Mouse (Mus musculus) mouse embryonic stem cell (cell line): Measurements from ENCODE around the gene Rexo5.

ENCODE experiments used
- in situ Hi-C, 2 experiments: fragments of 300-500 bp; cut with MboI; formaldehyde crosslinking; loops; 1 replicate in 1 of 2; 3 replicates in 1 of 2; pipeline ENCODE4 v1.14.3; 2019 to 2020; ENCODE audit warnings: low sequenced_read_pairs in 2 of 2, low pct_unique_long_range_greater_than_20kb in 1 of 2, mixed read lengths in 1 of 2; ENCODE audit not compliant: unreplicated experiment in 1 of 2

Gene Rexo5

DNA sequence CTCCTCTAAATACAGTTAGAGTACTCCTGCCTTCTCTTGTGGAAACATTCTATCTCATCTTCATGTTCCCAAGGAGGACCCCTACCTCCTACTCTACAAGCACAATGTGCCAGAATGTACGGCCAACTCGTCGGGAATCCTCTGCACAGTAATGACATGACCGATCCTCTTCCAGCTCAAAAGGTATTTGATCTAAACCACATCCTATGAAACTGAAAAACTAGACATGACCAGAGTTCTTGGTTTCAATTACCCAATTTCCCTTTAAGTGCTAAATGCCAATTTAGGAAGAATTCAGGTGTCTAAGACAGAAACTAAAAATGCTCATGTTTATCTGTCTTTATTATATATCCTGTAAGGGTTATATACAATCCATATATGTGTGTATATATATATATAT, 78.4 kb downstream of the Rexo5 start:
- in situ Hi-C loops: no loop called here

DNA sequence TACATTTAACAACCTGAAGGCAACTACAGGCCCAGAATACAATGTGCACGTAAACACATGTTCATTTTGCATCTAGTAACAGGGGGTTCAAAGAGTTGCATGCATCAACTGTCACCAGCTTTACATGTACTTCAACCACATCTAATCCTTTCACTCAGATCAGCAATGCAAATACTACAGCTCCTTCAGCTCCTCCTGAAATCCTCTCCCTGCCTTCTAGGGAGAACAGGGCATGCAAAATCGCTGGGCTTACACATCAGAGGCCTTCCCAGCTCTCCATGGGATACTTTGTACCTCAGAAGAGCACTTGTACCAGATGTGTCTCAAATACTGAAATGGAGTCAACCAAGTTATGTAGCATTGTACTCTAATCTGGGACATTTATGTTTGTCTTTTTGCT, 79.2 kb downstream of the Rexo5 start:
- in situ Hi-C loops: no loop called here

GRCm38 (mm10) chr7:119875776-119876440, 82.1 kb downstream of the Rexo5 start:
- in situ Hi-C loops: no loop called here

DNA sequence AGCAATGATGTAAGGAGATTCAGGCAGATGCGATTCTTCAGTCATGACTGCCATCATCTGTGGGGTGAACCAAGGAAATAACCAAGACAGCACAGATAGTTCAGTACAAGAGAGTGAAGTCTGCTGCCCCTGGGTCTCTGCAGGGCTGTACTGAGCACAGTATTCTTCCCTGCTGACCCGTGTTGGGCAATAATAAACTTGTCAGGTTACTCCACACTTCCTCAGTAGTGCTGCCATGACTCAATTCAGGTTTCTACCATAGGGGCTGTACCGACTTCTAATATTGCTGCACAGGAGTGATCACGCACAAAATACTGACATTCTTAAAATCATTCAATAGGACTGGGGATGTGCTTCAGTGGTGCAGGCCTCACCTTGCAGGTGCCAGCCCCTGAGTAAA, 85.4 kb downstream of the Rexo5 start:
- in situ Hi-C loops: no loop called here

DNA sequence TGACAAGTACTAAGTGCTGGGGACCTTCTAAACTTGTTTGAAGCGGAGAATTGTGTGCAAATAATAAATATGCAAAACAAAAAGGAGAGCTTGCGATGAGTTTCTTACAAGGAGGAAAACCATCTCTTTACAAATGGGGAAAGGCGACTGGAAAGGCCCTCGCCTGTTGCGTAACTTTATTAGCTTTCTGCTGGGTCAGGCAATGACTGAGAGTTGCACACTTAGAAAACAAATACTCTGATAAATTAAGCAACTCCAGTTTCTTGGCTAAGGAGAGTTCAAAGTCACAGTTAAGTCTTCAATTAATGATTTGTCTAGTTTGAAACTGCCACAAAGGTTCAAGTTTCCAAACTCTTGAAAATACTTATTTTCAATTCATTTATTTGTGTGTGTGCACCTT, 86.5 kb downstream of the Rexo5 start:
- in situ Hi-C loops: no loop called here

- in situ Hi-C loops: no loop called here
Observed at GRCm38 (mm10) chr7:119881229-119881628, 87.4 kb downstream of the Rexo5 start.

DNA sequence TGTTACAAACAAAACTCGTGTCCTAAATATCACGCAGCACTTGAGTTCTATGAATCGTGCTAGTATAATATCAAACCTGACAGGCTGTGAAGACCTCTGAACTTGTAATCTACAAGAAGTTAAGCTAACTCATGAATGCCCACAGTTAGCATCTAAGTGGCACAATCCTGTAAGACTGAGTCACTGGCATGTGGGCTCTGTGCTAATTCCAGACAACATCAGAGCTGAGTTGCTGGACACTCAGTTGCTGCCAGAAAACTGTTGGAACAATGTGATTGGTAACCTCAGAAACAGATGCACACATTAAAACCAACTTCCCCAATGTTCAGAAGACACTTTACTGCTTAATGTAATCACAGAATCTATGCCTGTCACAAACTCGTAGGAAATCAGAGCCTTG, 94.1 kb downstream of the Rexo5 start:
- in situ Hi-C loops: no loop called here

DNA sequence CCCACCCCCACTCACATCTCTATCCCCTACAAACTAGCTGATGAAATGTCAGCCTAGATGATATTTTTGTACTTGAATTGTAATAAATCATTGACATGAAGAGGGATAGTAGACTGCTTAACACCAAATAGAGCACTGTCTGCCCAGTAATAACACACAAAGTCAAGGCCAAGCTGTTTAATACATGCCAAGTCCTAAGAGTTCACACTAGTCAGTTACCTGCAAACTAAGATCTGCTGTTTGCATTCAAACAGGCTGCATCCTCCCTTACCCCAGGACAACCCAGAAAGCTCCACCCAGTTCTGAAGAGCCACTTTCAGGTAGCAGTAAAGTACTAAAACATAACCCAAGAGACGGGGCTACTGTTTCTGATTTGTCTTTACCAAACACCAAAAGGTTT, 98.4 kb downstream of the Rexo5 start:
- in situ Hi-C loops: no loop called here

GRCm38 (mm10) chr7:119892742-119893141, 98.9 kb downstream of the Rexo5 start:
- in situ Hi-C loops: no loop called here

- in situ Hi-C loops: no loop called here
Observed at GRCm38 (mm10) chr7:119894818-119895544, 101.2 kb downstream of the Rexo5 start.

DNA sequence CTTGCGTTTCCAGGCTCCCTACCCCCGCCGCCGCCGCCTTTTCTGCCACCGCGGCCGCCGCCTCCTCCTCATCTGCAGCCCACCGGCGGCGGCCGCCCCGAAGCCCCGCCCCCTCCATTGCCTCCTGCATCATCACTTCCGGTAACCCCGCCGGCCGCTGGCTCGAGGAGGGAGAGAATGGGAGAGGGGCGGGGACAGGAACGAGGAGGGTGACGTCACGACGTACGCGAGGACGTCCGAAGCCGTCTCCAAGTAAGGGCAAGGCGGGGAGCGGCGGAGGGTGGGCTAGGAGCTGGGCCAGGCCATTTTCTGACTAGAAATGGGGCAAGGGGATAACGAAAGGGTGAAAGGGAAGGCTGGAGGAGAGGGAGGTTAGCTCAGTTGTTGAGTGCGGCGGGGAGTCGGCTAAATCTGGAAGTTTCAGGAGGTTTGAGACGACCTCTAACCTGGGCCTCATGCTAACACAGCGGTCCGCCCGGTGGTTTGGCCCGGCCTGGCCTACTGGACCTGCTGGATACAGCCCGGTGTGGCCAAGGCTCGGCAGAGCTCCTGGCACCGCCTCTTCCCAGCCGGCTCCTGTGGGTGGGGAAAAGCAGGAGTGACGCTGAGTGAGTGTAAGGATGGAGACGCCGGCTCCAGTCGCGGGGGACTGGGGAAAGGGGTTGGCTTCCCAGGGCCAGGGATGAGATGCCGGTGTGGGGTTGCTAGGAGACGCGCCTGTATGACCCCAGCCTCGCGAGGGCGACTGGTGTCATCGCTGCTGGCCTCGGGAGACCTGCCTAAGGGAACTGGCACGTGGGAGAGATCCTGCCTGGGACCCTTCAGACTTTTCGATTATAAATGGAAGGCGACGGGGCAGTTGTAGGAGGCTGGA, 102.1 kb downstream of the Rexo5 start, which contains the start of the genes Lyrm1 and Dcun1d3:
TSS of gene Lyrm1 (plus strand) at position 223 of the 874 bp plus-strand sequence.
TSS of gene Dcun1d3 (minus strand) at position 660 of the 874 bp plus-strand sequence.
- in situ Hi-C loops: no loop called here

- in situ Hi-C loops: no loop called here
Observed at GRCm38 (mm10) chr7:119897521-119898109, 103.8 kb downstream of the Rexo5 start.

- in situ Hi-C loops: no loop called here
Observed at GRCm38 (mm10) chr7:119898247-119898856, 104.5 kb downstream of the Rexo5 start.
